ENCODE assay signal across 8 mouse cellular contexts in the genomic region with DNA sequence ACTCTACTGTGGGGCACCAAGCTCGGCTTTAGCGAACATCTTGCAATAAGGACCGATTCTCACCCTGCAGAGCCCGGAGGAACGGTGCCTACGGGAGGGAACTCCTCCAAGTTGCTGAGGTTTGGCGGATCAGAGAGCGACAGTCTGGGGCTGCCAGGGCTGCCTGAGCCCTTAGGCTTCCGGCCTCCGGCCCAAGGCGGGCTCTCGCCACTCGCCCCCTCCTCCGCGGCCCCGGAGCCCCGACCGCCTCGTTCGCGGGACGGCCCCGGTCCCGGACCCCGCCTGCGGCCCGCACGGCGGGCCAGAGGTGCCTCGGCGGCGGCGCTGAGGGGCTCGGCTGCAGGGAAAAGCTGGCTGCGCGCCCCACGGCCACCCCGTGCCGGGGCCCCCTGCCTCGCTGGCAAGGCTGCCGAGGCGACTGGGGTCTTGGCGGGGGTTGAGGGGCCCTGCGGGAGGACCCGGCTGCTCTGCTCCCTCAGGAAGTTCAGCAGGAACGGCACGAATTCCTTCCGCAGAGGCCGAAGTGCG.
A peak's percentile ranks its signal among the peaks of the same experiment; 100 is the strongest.
DNase-seq lines count a peak whose midpoint lies in the region; ATAC-seq and TF ChIP-seq lines count a peak whose summit lies in the region.

No protein-coding gene starts in this region.

- intact Hi-C loops in gastrocnemius, postnatal 14 days (cut with DNase I; ENCODE audit: low total_unique reads): no loop called here

- peaks cover 37% of the 10 kb centered on the region for H3K79me2 ChIP-seq in C2C12 (ENCODE audit: control insufficient read depth, insufficient read depth)

- H3K36me3 ChIP-seq in C2C12 (ENCODE audit: control insufficient read depth, insufficient read depth): peaks cover 38% of the 10 kb centered on the region
- H3K36me3 ChIP-seq in heart, embryonic 13.5 days: peaks cover 31% of the 10 kb centered on the region
- H3K36me3 ChIP-seq in liver, embryonic 12.5 days: peaks cover 40% of the 10 kb centered on the region
- H3K36me3 ChIP-seq in neural tube, embryonic 14.5 days (ENCODE audit: control insufficient read depth, insufficient read depth, low read length): peaks cover 27% of the 10 kb centered on the region

- peak overlapping the region; percentile 93 for H3K4me2 ChIP-seq in heart, embryonic 13.5 days
- peak overlapping the region; percentile 94 for H3K4me2 ChIP-seq in liver, embryonic 12.5 days
- H3K4me2 ChIP-seq in neural tube, embryonic 14.5 days (ENCODE audit: low read depth, low read length): peak overlapping the region; percentile 99

- H3K79me3 ChIP-seq in C2C12 (ENCODE audit: low read depth): peaks cover 13% of the 10 kb centered on the region

- DNase-seq in gastrocnemius, postnatal 14 days: peak; percentile 35
- no peak for DNase-seq in gastrocnemius, postnatal 10 days
- DNase-seq in layer of hippocampus, adult 11-12 months (ENCODE audit: low spot score): no peak

- peak overlapping the region; percentile 78 for H3K4me3 ChIP-seq in C2C12 (ENCODE audit: insufficient read depth, poor library complexity, severe bottlenecking)
- peak overlapping the region; percentile 100 for H3K4me3 ChIP-seq in bone marrow, adult 2 months (replicated peaks; ENCODE audit: control insufficient read depth, low read depth, low read length)
- H3K4me3 ChIP-seq in heart, embryonic 13.5 days: peak overlapping the region; percentile 97
- H3K4me3 ChIP-seq in liver, embryonic 12.5 days: peak overlapping the region; percentile 87
- H3K4me3 ChIP-seq in neural tube, embryonic 14.5 days (ENCODE audit: low read depth, low read length): peak overlapping the region; percentile 93

- no peak for TF ChIP-seq CTCF in C2C12 (IDR thresholded peaks at IDR 0.05; ENCODE audit: control insufficient read depth, insufficient read depth, insufficient read length)
- TF ChIP-seq CTCF in bone marrow, adult 2 months (IDR thresholded peaks at IDR 0.05; ENCODE audit: control insufficient read depth, insufficient read depth, low read length): no peak

- H3K27me3 ChIP-seq in C2C12 (ENCODE audit: control insufficient read depth, insufficient read depth, insufficient read length): no peaks in the 10 kb centered on the region
- H3K27me3 ChIP-seq in heart, embryonic 13.5 days (replicated peaks): no peaks in the 10 kb centered on the region
- no peaks in the 10 kb centered on the region for H3K27me3 ChIP-seq in liver, embryonic 12.5 days (replicated peaks)
- H3K27me3 ChIP-seq in neural tube, embryonic 14.5 days (ENCODE audit: control insufficient read depth, insufficient read depth, low read length): no peaks in the 10 kb centered on the region

- peak; percentile 21; the same call in 1 of the 2 replicates for ATAC-seq in heart, embryonic 13.5 days (ENCODE audit: extremely low read depth, insufficient number of reproducible peaks, low FRiP score, low TSS enrichment)
- ATAC-seq in liver, embryonic 12.5 days: peak; percentile 8; the same call in 1 of the 2 replicates
- peak; percentile 61 for ATAC-seq in neural tube, embryonic 14.5 days (ENCODE audit: low read depth)

- H3K9me3 ChIP-seq in heart, embryonic 13.5 days: no peaks in the 10 kb centered on the region
- no peaks in the 10 kb centered on the region for H3K9me3 ChIP-seq in liver, embryonic 12.5 days (replicated peaks)
- no peaks in the 10 kb centered on the region for H3K9me3 ChIP-seq in neural tube, embryonic 14.5 days (ENCODE audit: control insufficient read depth, low read length)

- TF ChIP-seq POLR2A in bone marrow, adult 2 months (IDR thresholded peaks at IDR 0.05; ENCODE audit: borderline replicate concordance, control insufficient read depth, low read depth, low read length): no peak

- H3K4me1 ChIP-seq in bone marrow, adult 2 months (ENCODE audit: control insufficient read depth, insufficient read depth, low read length): no peaks in the 10 kb centered on the region; the same call in 1 of the 2 replicates
- peaks cover 43% of the 10 kb centered on the region for H3K4me1 ChIP-seq in heart, embryonic 13.5 days
- peaks cover 51% of the 10 kb centered on the region for H3K4me1 ChIP-seq in liver, embryonic 12.5 days
- H3K4me1 ChIP-seq in neural tube, embryonic 14.5 days (ENCODE audit: control insufficient read depth, insufficient read depth, low read length): peaks cover 25% of the 10 kb centered on the region

- peak overlapping the region; percentile 99 for H3K9ac ChIP-seq in heart, embryonic 13.5 days
- peak overlapping the region; percentile 100 for H3K9ac ChIP-seq in liver, embryonic 12.5 days
- peak overlapping the region; percentile 86 for H3K9ac ChIP-seq in neural tube, embryonic 14.5 days (replicated peaks; ENCODE audit: low read depth, low read length)

- peak overlapping the region; percentile 95 for H3K27ac ChIP-seq in bone marrow, adult 2 months (ENCODE audit: control insufficient read depth, insufficient read depth, low read depth, low read length, poor library complexity)
- H3K27ac ChIP-seq in heart, embryonic 13.5 days (replicated peaks): peak overlapping the region; percentile 97
- H3K27ac ChIP-seq in liver, embryonic 12.5 days: peak overlapping the region; percentile 96
- peak overlapping the region; percentile 84 for H3K27ac ChIP-seq in neural tube, embryonic 14.5 days (ENCODE audit: low read depth, low read length)

- peak overlapping the region; percentile 76 for H3ac ChIP-seq in C2C12 (ENCODE audit: control insufficient read depth, insufficient read length, low read depth)

- WGBS in bone marrow, adult 2 months: under 1% methylated on average over 50 of the region's 50 CpGs
- 1% methylated on average over 50 of the region's 50 CpGs for WGBS in heart, embryonic 13.5 days
- WGBS in liver, embryonic 12.5 days (ENCODE audit: insufficient replicate concordance): under 1% methylated on average over 50 of the region's 50 CpGs
- under 1% methylated on average over 49 of the region's 50 CpGs for WGBS in neural tube, embryonic 14.5 days

TF ChIP-seq in C2C12, 6 proteins besides CTCF, POLR2A, EP300 and RAD21:
- no peak for TF ChIP-seq MYOG (IDR thresholded peaks at IDR 0.05; ENCODE audit: control insufficient read depth, extremely low read depth, insufficient read length)
- no peak for TF ChIP-seq MAX (IDR thresholded peaks at IDR 0.05)
- TF ChIP-seq CEBPB (IDR thresholded peaks at IDR 0.05; ENCODE audit: low read depth): no peak

Comparison
In these comparisons a context has a peak if more than half of its experiments do, and no peak if none do; other contexts are left out.
1. ATAC-seq: peak in every context shown above with its lines; median percentile 61 in neural tube, embryonic 14.5 days; 21 in heart, embryonic 13.5 days; 8 in liver, embryonic 12.5 days.